Mouse (Mus musculus) lung, postnatal 0 days (tissue): ENCODE results near the gene Acsl1.

Experiments used
- CTCF ChIP-seq: IDR thresholded peaks from 2 replicates; pipeline ENCODE4 v1.5.1; 2016; ENCODE audit warnings: antibody characterized with exemption, mild to moderate bottlenecking
- EP300 ChIP-seq: IDR thresholded peaks from 2 replicates; pipeline ENCODE4 v1.6.1; 2016; ENCODE audit warnings: antibody characterized with exemption, mild to moderate bottlenecking, control low read depth

DNA sequence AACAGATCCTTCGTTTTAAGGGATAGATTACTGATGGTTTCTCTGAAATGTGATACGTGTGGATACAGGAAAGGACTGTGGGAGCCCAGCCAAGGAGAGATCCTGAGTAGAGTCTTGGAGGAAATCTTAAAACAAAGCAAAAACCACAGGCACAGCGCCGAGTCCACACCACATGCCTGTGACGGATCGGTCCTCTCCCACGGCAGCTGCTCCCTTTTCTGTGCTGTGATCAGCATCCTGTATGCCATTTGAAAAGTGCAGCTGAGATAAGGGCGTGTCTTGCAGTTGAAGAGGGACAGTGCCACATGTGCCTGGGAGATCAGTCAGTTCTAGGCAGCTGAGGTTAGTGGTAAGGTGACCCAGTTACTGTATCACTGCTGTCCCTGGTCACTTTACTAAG, 41.7 kb downstream of the Acsl1 start:
- no peak for TF ChIP-seq CTCF
- no peak for TF ChIP-seq EP300
